Mouse (Mus musculus) G1E-ER4 (cell line): ENCODE measurements around the gene Heatr9. TPM values are rescaled to one million over a fixed set of nuclear protein-coding genes. Genes with fewer than 3 reads are reported as not detected.

Source experiments
- GATA1 ChIP-seq: IDR thresholded peaks from one replicate; pipeline ENCODE4 v1.8.0; 2012; ENCODE audit warnings: low read length, inconsistent platforms
- polyA plus RNA-seq: library from polyadenylated mRNA; stranded (reverse); fragments of >175 nt; gene quantifications from 2 replicates; pipeline ENCODE4 v1.2.3, GENCODE M21; 2012

The Heatr9 gene
- polyA plus RNA-seq, 1 experiment = not detected

DNA sequence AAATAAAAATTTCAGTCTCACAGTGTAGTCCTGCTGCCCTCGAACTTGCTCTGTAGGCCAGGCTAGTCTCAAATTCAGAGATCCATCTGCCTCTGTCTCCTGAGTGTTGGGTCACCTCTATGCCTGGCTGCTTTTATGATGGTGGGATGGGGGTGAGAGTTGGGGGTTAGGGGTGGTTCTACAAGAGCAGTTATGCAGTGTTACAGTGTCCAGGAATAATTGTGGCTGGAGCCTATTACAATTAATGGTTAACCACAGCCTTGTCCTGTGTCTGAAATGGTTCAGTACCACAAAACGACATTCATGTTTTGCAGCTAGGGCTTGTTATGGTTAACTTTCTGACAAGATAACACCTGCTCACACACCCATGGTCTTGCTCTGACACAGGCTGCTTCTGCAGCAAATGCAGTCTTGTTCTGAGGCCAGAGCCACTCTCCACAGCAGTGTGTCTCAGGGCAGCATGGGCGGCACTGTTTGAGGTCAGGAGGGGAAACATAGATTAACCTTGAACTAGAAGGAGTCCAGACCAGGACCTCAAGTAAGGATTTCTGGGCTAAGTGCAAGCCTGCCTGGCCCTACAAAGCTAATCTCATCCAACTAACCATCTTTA lies 16.8 kb upstream of the Heatr9 start:
- TF ChIP-seq GATA1 = no peak

DNA sequence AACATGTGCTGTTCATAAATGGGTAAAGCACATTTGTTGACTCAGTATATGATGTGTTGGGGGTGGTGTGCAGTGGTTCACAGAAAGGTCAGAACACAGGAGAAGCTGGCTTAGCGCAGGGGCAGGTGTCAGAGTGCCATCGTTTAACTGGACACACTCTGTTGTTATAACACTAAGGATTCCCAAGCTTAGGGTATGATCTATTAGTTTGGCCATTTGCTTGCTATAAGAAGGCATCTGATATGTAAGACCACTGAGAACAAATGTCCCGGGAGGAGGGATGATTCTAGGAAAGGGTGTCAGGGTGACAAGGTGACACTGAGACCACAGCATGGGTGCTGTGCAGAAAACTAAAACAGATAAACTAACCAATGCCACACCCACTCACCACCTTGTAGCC lies 14.9 kb upstream of the Heatr9 start:
- no peak for TF ChIP-seq GATA1

DNA sequence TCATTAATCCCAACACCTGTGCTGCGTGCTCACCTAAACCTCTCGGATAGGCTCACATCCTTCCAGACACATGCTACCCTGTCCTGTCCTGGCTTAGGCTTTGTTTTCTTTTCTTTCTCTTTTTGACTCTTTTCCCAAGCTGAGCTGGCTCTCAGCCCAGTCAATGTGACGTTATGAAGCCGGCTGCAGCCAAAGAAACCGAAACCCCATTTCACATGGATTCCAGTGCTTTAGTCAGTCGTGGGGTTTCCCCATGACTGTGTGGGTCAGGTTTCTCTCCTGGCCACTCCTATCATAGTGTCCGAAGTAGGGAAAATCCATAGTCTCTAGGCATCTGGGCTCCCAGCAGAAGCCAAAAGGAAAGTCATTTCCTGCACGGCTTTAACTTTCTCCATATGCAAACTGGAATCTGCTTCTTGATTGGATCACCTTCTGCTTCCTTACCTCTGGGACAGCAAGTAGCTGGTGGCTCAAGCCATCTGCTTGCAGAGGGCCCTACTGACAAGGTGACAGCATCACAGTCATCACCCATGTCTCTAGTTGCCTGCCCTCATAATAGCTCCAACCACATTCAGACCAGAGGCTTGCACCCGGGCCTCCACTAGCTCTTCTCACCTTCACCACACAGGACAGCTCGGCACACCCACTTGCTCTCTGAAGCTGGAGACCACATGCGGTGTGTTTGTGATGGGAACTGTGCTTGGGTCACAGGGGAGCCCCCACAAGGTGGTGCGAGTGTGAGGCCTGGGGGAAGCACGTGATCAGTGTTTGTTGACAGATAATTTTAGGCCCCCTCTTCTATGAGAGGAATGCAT lies 12.8 kb upstream of the Heatr9 start:
- no peak for TF ChIP-seq GATA1

DNA sequence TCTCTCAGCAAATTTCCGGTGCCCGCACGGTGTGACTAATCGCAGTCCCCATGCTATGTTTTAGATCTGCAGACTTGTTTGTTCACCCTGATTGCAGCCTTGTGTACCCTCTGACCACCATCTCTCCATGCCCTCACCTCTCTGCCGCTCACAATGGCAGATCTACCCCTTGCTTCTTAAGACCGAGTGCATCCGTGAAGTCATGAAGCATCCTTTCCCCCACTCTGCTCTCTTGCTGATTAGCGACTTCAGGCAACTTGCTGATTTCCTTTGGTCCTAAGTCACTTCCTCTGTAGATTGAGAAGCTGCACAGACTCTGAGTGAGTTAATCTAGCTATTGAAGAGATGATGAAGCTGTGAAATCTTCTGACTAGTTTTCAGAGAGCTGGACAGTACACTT lies 12.2 kb upstream of the Heatr9 start:
- no peak for TF ChIP-seq GATA1

DNA sequence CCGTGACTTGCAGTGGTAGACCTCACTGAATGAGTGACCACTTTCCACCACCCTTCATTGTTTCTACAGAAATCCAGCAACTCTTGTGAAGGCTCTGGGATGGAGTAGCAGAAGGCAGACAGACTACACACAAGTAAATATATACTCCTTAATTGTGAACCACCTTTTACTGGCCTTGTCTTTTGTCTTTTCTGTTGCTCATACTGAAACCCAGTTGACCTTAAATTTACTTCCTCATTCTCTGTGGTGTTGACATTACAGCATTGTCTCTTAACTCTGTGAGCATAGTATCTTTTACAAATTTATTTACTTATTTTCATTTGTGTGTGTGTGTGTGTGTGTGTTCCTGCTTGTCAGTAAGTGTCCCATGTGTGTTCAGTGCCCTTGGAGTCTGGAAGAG lies 11.2 kb upstream of the Heatr9 start:
- no peak for TF ChIP-seq GATA1

DNA sequence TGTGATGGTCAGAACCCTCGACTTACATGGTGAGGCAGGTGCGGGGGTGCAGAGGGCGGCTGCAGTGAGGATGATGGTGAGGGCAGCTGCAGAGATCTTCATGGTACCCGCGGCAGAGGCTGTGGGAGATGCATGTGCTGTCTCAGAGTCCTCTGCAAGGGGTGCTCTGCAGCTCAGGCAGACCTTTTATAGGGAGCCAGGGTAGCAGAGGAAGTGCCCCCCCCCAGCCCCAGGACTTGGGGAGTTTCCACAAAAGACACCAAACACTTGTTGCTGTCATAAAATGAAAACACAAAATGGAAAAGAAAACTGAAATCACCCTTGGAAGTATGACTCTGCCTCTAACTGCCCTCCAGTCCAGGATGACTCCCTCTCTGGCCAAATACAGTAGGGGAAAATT lies 8.4 kb upstream of the Heatr9 start, which contains the start of gene Ccl5:
TSS of gene Ccl5 (minus strand) at position 159 of the 400 bp plus-strand sequence.
- no peak for TF ChIP-seq GATA1

DNA sequence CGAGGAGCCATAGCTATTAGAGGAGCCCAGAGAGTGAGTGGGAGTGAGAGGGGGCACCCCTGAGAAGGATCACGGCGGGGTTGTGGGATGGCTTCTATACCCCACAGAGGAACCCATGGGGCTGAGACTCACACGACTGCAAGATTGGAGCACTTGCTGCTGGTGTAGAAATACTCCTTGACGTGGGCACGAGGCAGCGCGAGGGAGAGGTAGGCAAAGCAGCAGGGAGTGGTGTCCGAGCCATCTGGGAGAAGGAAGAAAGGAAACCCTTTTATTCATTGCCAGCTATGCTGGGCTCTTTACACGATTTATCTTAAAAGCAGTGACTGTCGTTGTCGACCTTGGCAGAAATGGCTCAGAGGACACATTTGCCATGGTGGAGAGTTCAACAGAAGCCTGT lies 7.0 kb upstream of the Heatr9 start:
- TF ChIP-seq GATA1 = no peak

DNA sequence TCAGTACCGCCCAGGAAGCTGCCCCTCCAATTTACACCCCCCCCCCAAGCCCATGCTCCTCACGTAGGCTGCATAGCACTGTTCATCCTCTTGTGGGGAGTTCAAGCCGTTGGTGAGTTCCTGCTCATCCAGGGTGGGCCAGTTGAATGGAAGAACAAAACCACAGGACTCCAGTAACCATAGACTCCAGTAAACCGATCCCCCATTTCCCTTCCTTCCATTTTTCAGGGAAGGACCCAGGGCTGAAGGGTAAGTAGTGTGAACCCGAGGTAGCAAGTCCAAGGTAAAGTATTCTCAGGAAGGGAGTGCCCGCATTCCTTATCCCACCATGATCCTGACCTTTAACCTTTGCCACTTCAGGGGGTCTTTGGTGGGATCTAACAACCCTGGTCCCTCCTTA lies 3.6 kb downstream of the Heatr9 start:
- TF ChIP-seq GATA1 = no peak

DNA sequence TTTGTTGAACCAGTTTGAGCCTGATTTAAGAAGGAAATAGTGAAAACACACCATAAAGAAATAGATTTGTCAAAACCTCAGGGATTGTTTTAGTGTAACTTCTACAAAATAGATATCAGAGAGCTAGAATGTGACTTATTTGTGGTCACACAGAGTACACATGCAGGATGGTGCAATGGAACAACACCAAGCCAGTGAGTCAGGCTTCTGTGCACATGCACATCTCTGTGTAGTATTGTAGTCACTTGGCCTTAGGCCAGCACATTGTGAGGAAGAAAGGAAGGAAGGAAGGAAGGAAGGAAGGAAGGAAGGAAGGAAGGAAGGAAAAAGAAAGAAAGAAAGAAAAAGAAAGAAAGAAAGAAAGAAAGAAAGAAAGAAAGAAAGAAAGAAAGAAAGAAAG lies 4.8 kb downstream of the Heatr9 start:
- no peak for TF ChIP-seq GATA1

DNA sequence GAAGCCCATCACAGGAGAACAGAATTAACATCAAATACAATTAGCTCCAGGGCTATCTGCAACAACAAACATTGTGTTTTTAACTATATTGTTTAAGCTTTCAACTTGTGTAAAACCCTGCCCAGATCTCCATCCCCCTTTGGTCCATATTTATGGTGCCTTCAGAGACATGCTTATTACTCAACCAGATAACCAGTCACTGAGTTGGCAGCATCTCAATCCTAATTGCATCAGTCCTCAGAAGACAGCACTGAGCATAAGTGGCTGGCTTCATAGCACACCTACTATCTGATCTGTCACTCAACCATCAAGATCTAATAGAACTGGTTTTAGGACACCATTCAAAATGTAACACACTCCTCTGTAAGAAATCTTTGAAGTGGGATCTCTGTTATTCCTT lies 12.5 kb downstream of the Heatr9 start:
- no peak for TF ChIP-seq GATA1

DNA sequence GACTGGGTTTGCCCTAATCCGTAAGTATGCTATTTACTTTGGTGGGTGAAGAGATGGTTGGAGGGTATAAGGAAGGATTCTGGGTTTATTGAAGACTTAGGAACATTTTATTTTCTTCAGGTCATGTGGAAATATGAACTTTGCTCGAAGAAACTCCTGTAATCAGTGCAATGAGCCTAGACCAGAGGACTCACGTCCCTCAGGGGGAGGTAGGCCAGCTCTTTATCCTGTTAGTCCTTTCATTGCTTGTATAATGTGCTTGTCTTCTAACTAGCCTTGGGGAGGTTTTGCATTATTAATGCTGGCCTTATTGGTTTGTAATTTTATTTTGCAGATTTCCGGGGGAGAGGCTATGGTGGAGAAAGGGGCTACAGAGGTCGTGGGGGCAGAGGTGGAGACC lies 17.7 kb downstream of the Heatr9 start:
- no peak for TF ChIP-seq GATA1

DNA sequence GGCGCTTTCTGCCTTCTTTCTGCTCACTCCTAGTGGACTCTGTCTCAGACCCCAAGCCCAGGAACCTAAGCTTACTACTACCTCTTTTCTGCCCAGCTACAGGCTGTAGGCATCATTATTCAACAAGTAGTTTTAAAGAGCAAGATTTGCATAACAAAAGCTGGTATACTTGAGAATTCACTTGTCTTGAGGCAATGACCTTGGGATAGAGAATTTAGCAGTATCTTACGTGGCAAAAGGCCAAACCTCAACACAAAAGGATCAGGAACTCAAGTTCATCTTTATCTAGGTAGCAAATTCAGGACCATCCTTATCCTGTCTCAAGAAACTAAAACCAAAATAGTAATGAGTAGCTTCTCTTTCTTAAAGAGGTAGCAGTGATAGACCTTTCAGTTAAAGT lies 26.4 kb downstream of the Heatr9 start:
- TF ChIP-seq GATA1 = no peak

DNA sequence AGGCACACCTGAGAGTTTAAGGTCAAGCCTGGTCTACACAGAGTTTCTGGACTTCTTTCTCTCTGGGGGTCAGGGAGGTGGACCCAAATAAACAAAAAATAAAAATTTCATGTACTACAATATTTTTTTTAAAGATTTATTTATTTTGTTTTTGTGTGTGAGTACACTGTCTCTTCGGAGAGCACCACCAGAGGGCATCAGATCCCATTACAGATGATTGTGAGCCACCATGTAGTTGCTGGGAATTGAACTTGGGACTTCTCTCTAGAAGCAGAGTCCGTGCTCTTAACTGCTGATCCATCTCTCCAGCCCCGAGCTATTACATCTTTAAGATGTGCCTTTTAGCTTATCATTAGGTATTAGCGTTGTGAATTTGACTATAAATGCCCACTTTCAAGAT lies 30.5 kb downstream of the Heatr9 start:
- TF ChIP-seq GATA1 = no peak

DNA sequence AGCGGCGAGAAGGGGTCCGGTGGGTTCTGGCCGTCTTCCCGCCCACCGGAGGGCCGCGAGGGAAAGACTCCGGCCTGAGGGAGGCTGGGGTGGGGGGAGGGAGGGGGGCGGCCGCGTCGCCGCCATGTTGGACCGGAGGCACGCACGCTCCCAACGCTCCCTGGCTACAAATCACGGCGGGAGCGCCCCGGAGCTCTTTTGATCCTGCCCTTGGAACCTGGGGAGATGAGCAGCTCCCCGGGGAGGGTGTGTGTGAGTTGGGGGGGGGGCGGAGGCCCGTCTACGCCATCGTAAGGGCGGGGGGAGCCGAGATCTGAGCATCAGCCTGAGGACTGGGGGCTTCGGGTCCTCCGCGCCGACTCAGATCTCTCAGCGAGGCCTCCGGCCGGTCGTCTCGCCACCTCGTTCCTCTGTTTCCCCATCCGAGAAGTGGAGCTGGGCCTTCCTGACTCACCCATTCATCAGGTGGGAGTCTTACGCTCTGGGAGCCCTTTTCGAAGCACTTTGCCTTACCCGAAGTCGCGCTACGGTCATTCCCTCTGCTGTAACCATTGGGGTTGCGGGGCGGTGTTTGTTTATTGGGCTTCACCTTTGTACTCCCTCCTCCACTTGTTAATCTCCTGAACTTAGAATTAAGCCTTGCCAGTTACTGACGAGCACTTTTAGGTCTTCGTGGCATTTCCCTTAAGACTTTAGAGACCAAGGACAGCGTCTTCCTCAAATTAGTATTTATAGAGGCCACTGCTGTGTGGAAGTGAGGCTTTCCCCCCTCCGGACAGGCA lies 48.5 kb downstream of the Heatr9 start:
- TF ChIP-seq GATA1 = no peak

DNA sequence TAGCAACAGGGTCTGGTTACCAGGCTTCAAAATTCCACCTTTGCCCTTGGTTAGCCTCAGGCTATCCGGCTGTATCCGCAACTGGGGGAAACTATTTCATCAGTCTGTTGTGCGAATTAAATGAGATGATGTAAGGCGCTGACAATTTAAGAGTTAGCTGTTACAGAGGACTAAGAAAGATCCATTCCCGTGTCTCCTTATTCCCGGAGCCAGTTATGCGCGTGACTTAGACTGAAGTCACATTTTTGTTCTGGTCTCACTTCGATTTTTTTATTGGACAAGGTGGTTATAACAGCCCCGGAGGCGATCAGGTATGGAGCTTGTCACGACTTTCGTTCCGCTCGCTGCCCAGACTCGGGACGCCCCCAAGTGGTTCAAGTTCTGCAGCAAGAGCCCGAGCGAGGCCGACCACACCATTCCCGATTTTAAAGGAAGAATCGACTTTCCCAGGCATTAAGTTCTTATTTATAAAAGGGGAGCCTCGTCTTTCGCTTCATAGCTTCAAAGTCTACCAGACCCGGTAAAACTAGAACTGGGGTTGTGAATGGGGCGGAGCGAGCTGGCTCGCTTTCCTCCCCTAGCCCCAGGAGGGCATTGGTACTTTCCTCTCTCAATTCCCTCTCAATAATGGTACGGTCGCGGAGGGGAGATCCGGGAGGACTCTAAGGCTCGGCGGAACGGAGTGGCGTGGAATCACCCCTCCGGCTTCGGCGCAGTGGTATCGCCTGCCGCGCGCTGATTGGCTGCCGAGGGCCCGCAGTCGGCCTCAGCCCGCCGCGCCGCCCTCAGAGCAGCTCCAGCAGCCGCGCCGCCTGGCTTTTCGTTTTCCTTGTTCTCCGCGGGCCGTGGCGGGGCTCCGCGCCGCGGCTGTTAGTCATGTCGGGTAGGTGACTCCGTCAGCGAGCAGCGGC lies 49.4 kb downstream of the Heatr9 start, which contains the start of gene Taf15:
TSS of gene Taf15 (plus strand) at position 763 of the 911 bp plus-strand sequence.
- TF ChIP-seq GATA1 = no peak
